Comparison of ENCODE assay signal across 8 mouse cellular contexts in genomic region chr17:50418863-50419383, GRCm38 (mm10).
DNase-seq lines count a peak whose midpoint lies in the region.

No protein-coding gene starts in this region.

- DNase-seq in cerebellum, postnatal 14 days: peak; percentile 36 to 42
- DNase-seq in cerebellum, adult 8-10 months: no peak
- DNase-seq in testis, postnatal 10 days (ENCODE audit: low spot score): peak; percentile 54
- no peak for DNase-seq in testis, postnatal 14 days (ENCODE audit: low spot score)
- peak; percentile 54 for DNase-seq in heart, adult 8-10 months (ENCODE audit: low spot score)
- DNase-seq in lung, adult 18-20 months: peak; percentile 11 to 38
- DNase-seq in thymus, postnatal 4 days: peak; percentile 61
- DNase-seq in yolk sac, embryonic 10.5 days (ENCODE audit: low spot score): no peak

Comparison
In these comparisons a context has a peak if more than half of its experiments do, and no peak if none do; other contexts are left out.
1. DNase-seq: peak in cerebellum, postnatal 14 days (2 of 2), testis, postnatal 10 days (single experiment), heart, adult 8-10 months (single experiment), lung, adult 18-20 months (2 of 2) and thymus, postnatal 4 days (single experiment); none in cerebellum, adult 8-10 months (single experiment), testis, postnatal 14 days (single experiment) and yolk sac, embryonic 10.5 days (single experiment).